Mouse (Mus musculus) spleen, adult 2 months (tissue): ENCODE results near the gene Nkx3-2. TPM values are rescaled to one million over a fixed set of nuclear protein-coding genes. Genes with fewer than 3 reads are reported as not detected.

Experiments
- DNase-seq, 2 experiments: peaks; one replicate each; pipeline versions ENCODE4 v3.0.0 to v3.0.0-alpha.2; 2012 to 2021; ENCODE audit warnings: low spot score in 2 of 2, low read depth in 1 of 2
- H3K27ac ChIP-seq: fragments of 200-500 bp; 2 replicates; pipeline ENCODE4 v1.5.1; 2012; ENCODE audit warnings: low read length, inconsistent platforms; ENCODE audit not compliant: insufficient read depth
- H3K27me3 ChIP-seq: fragments of 200-500 bp; 2 replicates; pipeline ENCODE4 v1.6.1; 2012; ENCODE audit warnings: mild to moderate bottlenecking, moderate library complexity, low read length, inconsistent platforms; ENCODE audit not compliant: control insufficient read depth, insufficient read depth
- H3K36me3 ChIP-seq: fragments of 200-500 bp; 2 replicates; pipeline ENCODE4 v1.6.1; 2012; ENCODE audit warnings: mild to moderate bottlenecking, low read length, inconsistent platforms; ENCODE audit not compliant: control insufficient read depth, insufficient read depth
- H3K4me1 ChIP-seq: fragments of 200-500 bp; 2 replicates; pipeline ENCODE4 v1.6.1; 2011; ENCODE audit warnings: inconsistent platforms; ENCODE audit not compliant: control insufficient read depth, insufficient read depth, insufficient read length
- H3K4me3 ChIP-seq: fragments of 200-500 bp; 2 replicates; pipeline ENCODE4 v1.5.1; 2011; ENCODE audit warnings: mild to moderate bottlenecking, inconsistent platforms; ENCODE audit not compliant: insufficient read depth, insufficient read length; ENCODE audit errors: extremely low read depth
- CTCF ChIP-seq: fragments of 200-500 bp; IDR thresholded peaks from 2 replicates; pipeline ENCODE4 v1.5.1; 2011; ENCODE audit warnings: mild to moderate bottlenecking, inconsistent platforms; ENCODE audit not compliant: insufficient read depth, insufficient read length, insufficient replicate concordance; ENCODE audit errors: extremely low read depth
- POLR2A ChIP-seq: fragments of 200-500 bp; IDR thresholded peaks from 2 replicates; pipeline ENCODE4 v1.6.1; 2011; ENCODE audit warnings: low read depth, low read length, inconsistent platforms
- WGBS: fragments of 180-500 bp; shearing (Covaris S2); methylation state at CpG from one replicate; pipeline ENCODE4 v1.1.7; 2018; 5-methylcytosine and 5-hydroxymethylcytosine counted together
- polyA plus RNA-seq: library from polyadenylated mRNA; depleted of rRNA; stranded (reverse); fragments of >200 nt; gene quantifications from 2 replicates; pipeline ENCODE4 v1.2.3, GENCODE M21; 2012

The Nkx3-2 gene
- polyA plus RNA-seq, 1 experiment, result 4.6 TPM

- Histone ChIP-seq H3K27me3 (no peaks in the 10 kb centered on the region), H3K36me3 (peaks cover 26% of the 10 kb centered on the region), H3K4me3 (no peak overlapping the region), H3K27ac (no peak overlapping the region), H3K4me1 (no peaks in the 10 kb centered on the region)
- 90% methylated on average over 2 of the region's 2 CpGs for WGBS
- TF ChIP-seq CTCF (no peak), POLR2A (no peak)
- no peak for DNase-seq
Observed at GRCm38 (mm10) chr5:41804643-41805042, 40.3 kb upstream of the Nkx3-2 start.

- Histone ChIP-seq H3K27me3 (no peaks in the 10 kb centered on the region), H3K4me1 (no peaks in the 10 kb centered on the region), H3K36me3 (peaks cover 27% of the 10 kb centered on the region), H3K4me3 (no peak overlapping the region), H3K27ac (no peak overlapping the region)
- DNase-seq, result no peak
- 97% methylated on average over 2 of the region's 2 CpGs for WGBS
- TF ChIP-seq CTCF, result no peak
- no peak for TF ChIP-seq POLR2A
Observed at GRCm38 (mm10) chr5:41801622-41802021, 37.3 kb upstream of the Nkx3-2 start.

GRCm38 (mm10) chr5:41794434-41794833, 30.1 kb upstream of the Nkx3-2 start:
- peaks cover 43% of the 10 kb centered on the region for H3K36me3 ChIP-seq
- TF ChIP-seq CTCF (no peak), POLR2A (no peak)

GRCm38 (mm10) chr5:41790517-41790916, 26.2 kb upstream of the Nkx3-2 start:
- H3K36me3 ChIP-seq, result peaks cover 44% of the 10 kb centered on the region
- no peaks in the 10 kb centered on the region for H3K4me1 ChIP-seq
- no peak for DNase-seq
- WGBS, result 96% methylated on average over 2 of the region's 2 CpGs
- no peaks in the 10 kb centered on the region for H3K27me3 ChIP-seq
- TF ChIP-seq CTCF, result no peak
- TF ChIP-seq POLR2A, result no peak
- H3K4me3 ChIP-seq, result no peak overlapping the region
- H3K27ac ChIP-seq, result no peak overlapping the region

More at GRCm38 (mm10) chr5:41794434-41794833, 30.1 kb upstream of the Nkx3-2 start:
- no peak overlapping the region for H3K27ac ChIP-seq
- DNase-seq, result no peak
- H3K27me3 ChIP-seq, result no peaks in the 10 kb centered on the region
- H3K4me1 ChIP-seq, result no peaks in the 10 kb centered on the region
- no peak overlapping the region for H3K4me3 ChIP-seq

- Histone ChIP-seq H3K4me3 (no peak overlapping the region), H3K27ac (no peak overlapping the region), H3K36me3 (peaks cover 35% of the 10 kb centered on the region), H3K4me1 (no peaks in the 10 kb centered on the region), H3K27me3 (no peaks in the 10 kb centered on the region)
- no peak for TF ChIP-seq CTCF
- TF ChIP-seq POLR2A, result no peak
- no peak for DNase-seq
- whole genome bisulfite sequencing, result 84% methylated on average over 6 of the region's 6 CpGs
Observed at GRCm38 (mm10) chr5:41788877-41789276, 24.6 kb upstream of the Nkx3-2 start.

GRCm38 (mm10) chr5:41781890-41782289, 17.6 kb upstream of the Nkx3-2 start:
- no peak for DNase-seq
- Histone ChIP-seq H3K4me1 (no peaks in the 10 kb centered on the region), H3K4me3 (no peak overlapping the region), H3K27me3 (no peaks in the 10 kb centered on the region), H3K36me3 (peaks cover 8% of the 10 kb centered on the region), H3K27ac (no peak overlapping the region)
- TF ChIP-seq CTCF, result no peak
- WGBS, result 86% methylated on average over 5 of the region's 5 CpGs

- 85% methylated on average over 3 of the region's 3 CpGs for WGBS
- no peaks in the 10 kb centered on the region for H3K36me3 ChIP-seq
- no peak overlapping the region for H3K27ac ChIP-seq
- H3K27me3 ChIP-seq, result no peaks in the 10 kb centered on the region
- H3K4me3 ChIP-seq, result no peak overlapping the region
- no peaks in the 10 kb centered on the region for H3K4me1 ChIP-seq
- DNase-seq, result no peak
- TF ChIP-seq CTCF (no peak), POLR2A (no peak)
Observed at GRCm38 (mm10) chr5:41780026-41780425, 15.7 kb upstream of the Nkx3-2 start.

GRCm38 (mm10) chr5:41775728-41776127, 11.4 kb upstream of the Nkx3-2 start:
- Histone ChIP-seq H3K36me3 (no peaks in the 10 kb centered on the region), H3K27ac (no peak overlapping the region), H3K27me3 (no peaks in the 10 kb centered on the region), H3K4me3 (no peak overlapping the region), H3K4me1 (no peaks in the 10 kb centered on the region)
- WGBS, result 28% methylated on average over 6 of the region's 6 CpGs
- no peak for TF ChIP-seq POLR2A
- TF ChIP-seq CTCF, result no peak
- DNase-seq, result no peak
